Mouse (Mus musculus): Measurements from ENCODE around the gene Il17c. TPM values are rescaled to one million over a fixed set of nuclear protein-coding genes. Genes with fewer than 3 reads are reported as not detected.

Il17c gene
- not detected for polyA plus RNA-seq (2014; fragmentation: Illumina TruSeq; extraction: RNeasy Lipid Tissue Mini Kit (QIAGEN cat#74804); ENCODE audit: low read depth, low replicate concordance)

GRCm38 (mm10) chr8:122421376-122422070 is at the start of gene Il17c:
Il17c (plus strand) TSS chr8:122422020.

GRCm38 (mm10) chr8:122376365-122377231 is 45.2 kb upstream of the Il17c start, which contains the start of gene Zc3h18:
Zc3h18 (plus strand) TSS chr8:122376609.

GRCm38 (mm10) chr8:122432443-122433268 is 10.8 kb downstream of the Il17c start, which contains the start of gene Cyba:
Cyba (minus strand) TSS chr8:122432930.

GRCm38 (mm10) chr8:122443262-122444006 is 21.6 kb downstream of the Il17c start, which contains the start of gene Mvd:
Mvd (minus strand) TSS chr8:122443422.

GRCm38 (mm10) chr8:122460524-122461472 is 39.0 kb downstream of the Il17c start, which contains the start of gene Snai3:
Snai3 (minus strand) TSS chr8:122460733.

Other genes with a start within 250 kb of the Il17c start
- not detected for gene Zfpm1, start 139.9 kb upstream of the Il17c start, polyA plus RNA-seq (2014; fragmentation: Illumina TruSeq; extraction: RNeasy Lipid Tissue Mini Kit (QIAGEN cat#74804); ENCODE audit: low read depth, low replicate concordance)
- gene Trhr2, start 61.3 kb upstream of the Il17c start, polyA plus RNA-seq (2014; fragmentation: Illumina TruSeq; extraction: RNeasy Lipid Tissue Mini Kit (QIAGEN cat#74804); ENCODE audit: low read depth, low replicate concordance) = not detected
- 17.9 TPM for gene Zc3h18, start 45.4 kb upstream of the Il17c start, polyA plus RNA-seq (2014; fragmentation: Illumina TruSeq; extraction: RNeasy Lipid Tissue Mini Kit (QIAGEN cat#74804); ENCODE audit: low read depth, low replicate concordance)
- gene Cyba, start 10.9 kb downstream of the Il17c start, polyA plus RNA-seq (2014; fragmentation: Illumina TruSeq; extraction: RNeasy Lipid Tissue Mini Kit (QIAGEN cat#74804); ENCODE audit: low read depth, low replicate concordance) = not detected
- not detected for gene Mvd, start 21.4 kb downstream of the Il17c start, polyA plus RNA-seq (2014; fragmentation: Illumina TruSeq; extraction: RNeasy Lipid Tissue Mini Kit (QIAGEN cat#74804); ENCODE audit: low read depth, low replicate concordance)
- not detected for gene Snai3, start 38.7 kb downstream of the Il17c start, polyA plus RNA-seq (2014; fragmentation: Illumina TruSeq; extraction: RNeasy Lipid Tissue Mini Kit (QIAGEN cat#74804); ENCODE audit: low read depth, low replicate concordance)
- 12.9 TPM for gene Rnf166, start 54.0 kb downstream of the Il17c start, polyA plus RNA-seq (2014; fragmentation: Illumina TruSeq; extraction: RNeasy Lipid Tissue Mini Kit (QIAGEN cat#74804); ENCODE audit: low read depth, low replicate concordance)
- 0.16 TPM for gene Ctu2, start 54.1 kb downstream of the Il17c start, polyA plus RNA-seq (2014; fragmentation: Illumina TruSeq; extraction: RNeasy Lipid Tissue Mini Kit (QIAGEN cat#74804); ENCODE audit: low read depth, low replicate concordance)
- 1.8 TPM for gene Piezo1, start 129.3 kb downstream of the Il17c start, polyA plus RNA-seq (2014; fragmentation: Illumina TruSeq; extraction: RNeasy Lipid Tissue Mini Kit (QIAGEN cat#74804); ENCODE audit: low read depth, low replicate concordance)
- 1.1 TPM for gene Cdt1, start 146.0 kb downstream of the Il17c start, polyA plus RNA-seq (2014; fragmentation: Illumina TruSeq; extraction: RNeasy Lipid Tissue Mini Kit (QIAGEN cat#74804); ENCODE audit: low read depth, low replicate concordance)
- gene Aprt, start 154.9 kb downstream of the Il17c start, polyA plus RNA-seq (2014; fragmentation: Illumina TruSeq; extraction: RNeasy Lipid Tissue Mini Kit (QIAGEN cat#74804); ENCODE audit: low read depth, low replicate concordance) = not detected
- gene Galns, start 189.4 kb downstream of the Il17c start, polyA plus RNA-seq (2014; fragmentation: Illumina TruSeq; extraction: RNeasy Lipid Tissue Mini Kit (QIAGEN cat#74804); ENCODE audit: low read depth, low replicate concordance) = 1.5 TPM
- 4.2 TPM for gene Trappc2l, start 189.6 kb downstream of the Il17c start, polyA plus RNA-seq (2014; fragmentation: Illumina TruSeq; extraction: RNeasy Lipid Tissue Mini Kit (QIAGEN cat#74804); ENCODE audit: low read depth, low replicate concordance)
- not detected for gene Pabpn1l, start 200.7 kb downstream of the Il17c start, polyA plus RNA-seq (2014; fragmentation: Illumina TruSeq; extraction: RNeasy Lipid Tissue Mini Kit (QIAGEN cat#74804); ENCODE audit: low read depth, low replicate concordance)

All from sigmoid colon, adult 10 weeks (tissue).